Mouse (Mus musculus): Measurements from ENCODE around the gene Iqcn.

DNA sequence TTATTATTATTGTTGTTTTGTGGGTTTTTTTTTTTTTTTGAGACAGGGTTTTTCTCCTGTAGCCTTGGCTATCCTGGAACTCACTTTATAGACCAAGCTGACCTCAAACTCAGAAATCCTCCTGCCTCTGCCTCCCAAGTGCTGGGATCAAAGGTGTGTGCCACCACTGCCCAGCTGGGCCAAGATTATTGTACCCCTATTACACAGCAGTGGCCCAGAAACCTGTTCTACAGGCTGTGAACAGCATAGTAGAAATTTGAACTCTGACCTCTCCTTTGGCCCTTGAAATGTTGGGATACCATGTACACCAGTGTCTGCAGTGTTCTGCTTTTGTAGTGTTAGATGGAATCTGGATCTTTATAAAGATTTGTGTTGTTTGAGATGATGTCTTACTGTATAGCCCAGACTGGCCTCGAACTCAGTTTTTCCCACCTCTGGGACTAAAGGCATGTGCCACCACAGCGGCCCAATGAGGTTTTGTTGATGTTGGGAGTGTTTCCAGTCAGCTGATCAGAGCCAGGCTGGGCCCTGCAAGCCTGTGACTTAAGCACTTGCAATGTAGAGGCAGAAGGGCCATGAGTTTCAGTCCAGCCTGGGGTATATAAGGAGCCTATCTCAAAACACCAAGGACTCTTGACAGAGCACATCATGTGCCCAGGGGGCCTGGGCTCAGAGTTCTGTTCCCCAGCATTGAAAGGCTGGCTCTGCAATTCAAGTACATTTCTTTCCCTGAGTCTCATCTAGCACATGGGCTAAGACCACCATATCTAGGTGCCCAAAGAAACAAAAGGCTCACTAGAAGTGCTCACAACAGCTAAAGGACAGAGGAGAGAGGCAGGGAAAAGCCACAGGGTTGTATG lies 1.0 kb upstream of the Iqcn start:
- TF ChIP-seq CTCF (IDR thresholded peaks at IDR 0.05; ENCODE audit: low read depth) = no peak
- TF ChIP-seq EP300 (IDR thresholded peaks at IDR 0.05; ENCODE audit: low read depth) = no peak
